Comparison of ENCODE assay signal across 9 mouse cellular contexts in genomic region chr10:91229518-91229961, GRCm38 (mm10). TPM values are rescaled to one million over a fixed set of nuclear protein-coding genes. Genes with fewer than 3 reads are reported as not detected.
A peak's percentile ranks its signal among the peaks of the same experiment; 100 is the strongest.
DNase-seq lines count a peak whose midpoint lies in the region; ATAC-seq and TF ChIP-seq lines count a peak whose summit lies in the region.
"Had no signal": no experiment of that assay in that cellular context is flagged by ENCODE, and none has a peak within 500 bp of the region (broad histone marks: within the 10 kb centered on the region; RNA-seq: fewer than 3 reads in every experiment).

No protein-coding gene starts in this region.

- H3K27ac ChIP-seq in embryonic fibroblast, embryonic 13.5 days (ENCODE audit: insufficient read depth, low read length): 0 out of 2 replicates have a peak overlapping the region, but pooled peaks have one; percentile 12
- peak overlapping the region; percentile 17 for H3K27ac ChIP-seq in hindbrain, postnatal 0 days
- H3K27ac ChIP-seq in midbrain, embryonic 14.5 days (replicated peaks; ENCODE audit: low read depth, low read length): peak overlapping the region; percentile 79
- H3K27ac ChIP-seq: liver, embryonic 15.5 days had no signal

- DNase-seq in frontal cortex, adult 2 months (ENCODE audit: extremely low spot score in 1 of 2, low spot score in 1 of 2): no peak
- DNase-seq in Patski (ENCODE audit: low read depth, low spot score): no peak
- peak; percentile 84 for DNase-seq in hindbrain, postnatal 0 days (ENCODE audit: low spot score)
- DNase-seq in midbrain, embryonic 14.5 days: peak; percentile 85
- no peak for DNase-seq in spleen, postnatal 14 days (ENCODE audit: low spot score in 2 of 2)
- DNase-seq in adrenal gland, postnatal 25 days: no peak

- peak overlapping the region; percentile 47 for H3K4me2 ChIP-seq in hindbrain, postnatal 0 days (ENCODE audit: low read depth, low read length)
- H3K4me2 ChIP-seq in midbrain, embryonic 14.5 days (ENCODE audit: low read length): peak overlapping the region; percentile 40
- H3K4me2 ChIP-seq: liver, embryonic 15.5 days had no signal

- H3K9ac ChIP-seq in hindbrain, postnatal 0 days (replicated peaks; ENCODE audit: low read length): peak overlapping the region; percentile 2; the same call in 1 of the 2 replicates
- H3K9ac ChIP-seq in midbrain, embryonic 14.5 days (replicated peaks; ENCODE audit: low read length): 0 out of 2 replicates have a peak overlapping the region, but pooled peaks have one; percentile 4
- H3K9ac ChIP-seq: liver, embryonic 15.5 days had no signal

- H3K4me1 ChIP-seq in embryonic fibroblast, embryonic 13.5 days (ENCODE audit: control insufficient read depth, insufficient read depth, low read length): peaks cover 15% of the 10 kb centered on the region
- H3K4me1 ChIP-seq in hindbrain, postnatal 0 days (ENCODE audit: insufficient read depth, low read length): peaks cover 10% of the 10 kb centered on the region
- H3K4me1 ChIP-seq in midbrain, embryonic 14.5 days (ENCODE audit: control insufficient read depth, insufficient read depth, low read length): peaks cover 14% of the 10 kb centered on the region
- H3K4me1 ChIP-seq: liver, embryonic 15.5 days had no signal

- H3K36me3 ChIP-seq in hindbrain, postnatal 0 days (ENCODE audit: insufficient read depth, low read length): no peaks in the 10 kb centered on the region
- no peaks in the 10 kb centered on the region for H3K36me3 ChIP-seq in midbrain, embryonic 14.5 days (ENCODE audit: control insufficient read depth, insufficient read depth, low read length)
- H3K36me3 ChIP-seq: liver, embryonic 15.5 days had no signal

- POLR2A ChIA-PET in Patski (lab: Charles Lee): no interaction called here

- 5% methylated on average over 7 of the region's 7 CpGs for WGBS in hindbrain, postnatal 0 days
- 15% methylated on average over 7 of the region's 7 CpGs for WGBS in midbrain, embryonic 14.5 days

- TF ChIP-seq POLR2A in embryonic fibroblast, embryonic 13.5 days (IDR thresholded peaks at IDR 0.05; ENCODE audit: low read depth, low read length): no peak

- H3K9me3 ChIP-seq in hindbrain, postnatal 0 days (ENCODE audit: low read length): no peaks in the 10 kb centered on the region
- H3K9me3 ChIP-seq in midbrain, embryonic 14.5 days (ENCODE audit: control insufficient read depth, low read length): no peaks in the 10 kb centered on the region
- H3K9me3 ChIP-seq: liver, embryonic 15.5 days had no signal

- no peaks in the 10 kb centered on the region for H3K27me3 ChIP-seq in Patski
- no peaks in the 10 kb centered on the region for H3K27me3 ChIP-seq in hindbrain, postnatal 0 days (ENCODE audit: insufficient read depth, low read length)
- no peaks in the 10 kb centered on the region for H3K27me3 ChIP-seq in midbrain, embryonic 14.5 days (ENCODE audit: control insufficient read depth, insufficient read depth, low read length)
- H3K27me3 ChIP-seq: liver, embryonic 15.5 days had no signal

- ATAC-seq in frontal cortex, adult (ENCODE audit: low TSS enrichment): peak; percentile 86
- peak; percentile 76 for ATAC-seq in Patski
- ATAC-seq in hindbrain, postnatal 0 days: peak; percentile 89
- ATAC-seq in midbrain, embryonic 14.5 days (ENCODE audit: low FRiP score, low TSS enrichment): peak; percentile 68; the same call in 1 of the 2 replicates

- no peak for TF ChIP-seq CTCF in Patski (IDR thresholded peaks at IDR 0.05)
- no peak for TF ChIP-seq CTCF in embryonic fibroblast, embryonic 13.5 days (IDR thresholded peaks at IDR 0.05; ENCODE audit: borderline replicate concordance, insufficient read depth, low read length)
- TF ChIP-seq CTCF in hindbrain, postnatal 0 days (IDR thresholded peaks at IDR 0.05; ENCODE audit: low read depth): no peak

- CTCF ChIA-PET in Patski (lab: Charles Lee): interaction anchor here (0.8 to 2.2 kb wide), 4 partner anchors 9 to 47 kb away, joined by 3 to 6 read pairs (median 4); no protein-coding TSS in a partner anchor

- no peak overlapping the region for H3K4me3 ChIP-seq in embryonic fibroblast, embryonic 13.5 days (ENCODE audit: insufficient read depth, low read length)
- H3K4me3 ChIP-seq in hindbrain, postnatal 0 days (ENCODE audit: low read length): peak overlapping the region; percentile 7
- H3K4me3 ChIP-seq in midbrain, embryonic 14.5 days (replicated peaks; ENCODE audit: low read depth, low read length): peak overlapping the region; percentile 13
- H3K4me3 ChIP-seq: liver, embryonic 15.5 days had no signal

- in situ Hi-C loops in Patski (cut with MboI; ENCODE audit: low pct_unique_long_range_greater_than_20kb): no loop called here

RNA-seq across cellular contexts. Expression of gene Tmpo, which starts 48.4 kb away (rescaled TPM):
- 44.1 and 47.8 TPM in 2 replicates for polyA plus RNA-seq in frontal cortex, adult 2 months (2012; rRNA removed)
- polyA plus RNA-seq in Patski (2021): 160 TPM
- 97.8 and 164 TPM in 2 replicates for polyA plus RNA-seq in embryonic fibroblast, embryonic 13.5 days (2011; ENCODE audit: insufficient read length, low read depth, missing spikeins)
- 102 and 110 TPM in 2 replicates for total RNA-seq in hindbrain, postnatal 0 days (2014; rRNA removed)
- polyA plus RNA-seq in hindbrain, postnatal 0 days (2015; fragmentation: Nextera tagmentation; extraction: Ambion mirVana): 66.9 and 72.1 TPM in 2 replicates
- 127 and 162 TPM in 2 replicates for polyA plus RNA-seq in midbrain, embryonic 14.5 days (2014; fragmentation: Nextera tagmentation; extraction: Ambion mirVana)
- 119 and 123 TPM in 2 replicates for total RNA-seq in adrenal gland, postnatal 25 days (2021)

Comparison
In these comparisons a context has a peak if more than half of its experiments do, and no peak if none do; other contexts are left out.
1. DNase-seq: peak in hindbrain, postnatal 0 days (single experiment) and midbrain, embryonic 14.5 days (single experiment); none in frontal cortex, adult 2 months (0 of 2), Patski (single experiment), spleen, postnatal 14 days (0 of 2) and adrenal gland, postnatal 25 days (single experiment).
2. H3K27ac ChIP-seq: peak in every context shown above with its lines; median percentile 79 in midbrain, embryonic 14.5 days; 17 in hindbrain, postnatal 0 days; 12 in embryonic fibroblast, embryonic 13.5 days.
3. Peak in every context shown above with its lines, with median percentiles within 50 percentile points of each other: ATAC-seq.